Mouse (Mus musculus) lung, adult 2 months (tissue): Measurements from ENCODE around the gene Mcam.

Experiments used
- CTCF ChIP-seq: fragments of 200-500 bp; IDR thresholded peaks from 2 replicates; pipeline ENCODE4 v1.5.1; 2011; ENCODE audit warnings: mild to moderate bottlenecking, low read length, control low read depth; ENCODE audit not compliant: insufficient read depth
- POLR2A ChIP-seq: fragments of 200-500 bp; IDR thresholded peaks from 2 replicates; pipeline ENCODE4 v1.6.1; 2011; ENCODE audit warnings: low read depth, mild to moderate bottlenecking, control low read depth, low read length, borderline replicate concordance; ENCODE audit errors: extremely low read depth

DNA sequence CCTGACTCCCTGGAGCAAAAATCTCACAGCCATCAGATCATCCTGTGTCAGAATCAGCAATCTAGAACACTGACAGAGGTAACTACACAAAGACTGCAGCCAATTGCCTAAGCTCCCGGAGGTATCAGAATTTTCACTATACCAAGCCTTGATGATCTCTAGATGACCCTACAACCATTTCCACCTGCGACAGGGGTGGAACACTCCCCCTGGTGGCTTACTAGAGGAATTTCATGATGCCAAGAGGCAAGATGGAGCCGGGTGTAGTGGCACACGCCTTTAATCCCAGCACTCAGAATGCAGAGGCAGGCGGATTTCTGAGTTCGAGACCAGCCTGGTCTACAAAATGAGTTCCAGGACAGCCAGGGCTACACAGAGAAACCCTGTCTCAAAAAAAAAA, 10.0 kb upstream of the Mcam start:
- TF ChIP-seq CTCF (peak; percentile 52), POLR2A (no peak)
